Mouse (Mus musculus): Measurements from ENCODE around the gene Arhgef28. TPM values are rescaled to one million over a fixed set of nuclear protein-coding genes. Genes with fewer than 3 reads are reported as not detected.

Gene Arhgef28
- total and polyA plus RNA-seq, 3 experiments, result not detected

DNA sequence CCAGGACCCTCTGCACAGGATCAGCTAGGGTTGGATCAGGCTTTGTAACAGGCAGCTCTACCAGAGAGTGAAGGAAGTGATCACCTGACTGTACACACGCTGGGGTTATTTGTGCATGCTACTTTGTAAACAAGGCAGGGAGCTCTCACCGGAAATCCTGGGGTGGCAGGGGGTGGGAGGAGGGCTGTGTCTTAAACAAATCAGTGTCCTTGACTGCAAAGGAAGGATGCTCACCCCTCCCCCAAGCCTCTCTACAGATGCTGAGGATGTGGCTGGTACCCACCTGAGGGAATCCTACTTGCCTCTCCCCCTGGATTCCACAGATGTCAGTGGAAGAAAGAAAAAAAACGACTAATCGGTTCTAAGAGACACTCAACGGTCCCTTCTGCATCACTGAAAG lies 176.2 kb downstream of the Arhgef28 start:
- no peak for DNase-seq (ENCODE audit: low read depth, low spot score)
- H3K27me3 ChIP-seq (ENCODE audit: control insufficient read depth in 1 of 2, insufficient read depth in 2 of 2, low read length in 2 of 2), result no peaks in the 10 kb centered on the region
- H3K36me3 ChIP-seq (ENCODE audit: control insufficient read depth in 1 of 2, insufficient read depth in 2 of 2, low read length in 2 of 2), result no peaks in the 10 kb centered on the region
- no peak overlapping the region for H3K27ac ChIP-seq (ENCODE audit: control insufficient read depth, low read depth, low read length)
- TF ChIP-seq USF1 (IDR thresholded peaks at IDR 0.05; ENCODE audit: low read depth, low read length) (no peak), NRF1 (IDR thresholded peaks at IDR 0.05; ENCODE audit: insufficient read depth, low read depth, low read length, poor library complexity, severe bottlenecking) (no peak), E2F4 (IDR thresholded peaks at IDR 0.05; ENCODE audit: borderline replicate concordance, low read depth, low read length) (no peak), JUND (IDR thresholded peaks at IDR 0.05; ENCODE audit: low read depth, low read length) (no peak), TAL1 (IDR thresholded peaks at IDR 0.05; ENCODE audit: low read length) (no peak), MYB (IDR thresholded peaks at IDR 0.05; ENCODE audit: low read depth, low read length) (no peak), TBP (IDR thresholded peaks at IDR 0.05; ENCODE audit: low read depth, low read length) (no peak), CHD1 (IDR thresholded peaks at IDR 0.05; ENCODE audit: low read depth, low read length) (no peak), ZMIZ1 (IDR thresholded peaks at IDR 0.05; ENCODE audit: low read depth, low read length) (no peak), POLR2A (IDR thresholded peaks at IDR 0.05; ENCODE audit: control insufficient read depth in 1 of 2, insufficient read depth in 1 of 2, low read depth in 1 of 2, low read length in 2 of 2, poor library complexity in 1 of 2) (no peak), ZNF384 (IDR thresholded peaks at IDR 0.05; ENCODE audit: low read depth, low read length) (no peak), CTCF (IDR thresholded peaks at IDR 0.05 in 2 of 3, conservative IDR thresholded peaks at IDR 0.05 in 1 of 3; ENCODE audit: control insufficient read depth in 1 of 3, insufficient read depth in 1 of 3, low read depth in 2 of 3, low read length in 3 of 3, poor library complexity in 1 of 3, severe bottlenecking in 1 of 3) (no peak), BHLHE40 (IDR thresholded peaks at IDR 0.05; ENCODE audit: borderline replicate concordance, low read depth, low read length) (no peak), ZKSCAN1 (IDR thresholded peaks at IDR 0.05; ENCODE audit: low read depth, low read length) (no peak), SIN3A (IDR thresholded peaks at IDR 0.05; ENCODE audit: low read length) (no peak), MAFK (IDR thresholded peaks at IDR 0.05; ENCODE audit: borderline replicate concordance, low read depth, low read length) (no peak)
- H3K4me3 ChIP-seq (ENCODE audit: control insufficient read depth in 1 of 2, insufficient read depth in 1 of 2, low read depth in 2 of 2, low read length in 2 of 2), result no peak overlapping the region
- no peaks in the 10 kb centered on the region for H3K9me3 ChIP-seq (replicated peaks; ENCODE audit: insufficient read depth, low read length)
- H3K79me2 ChIP-seq (ENCODE audit: control insufficient read depth, insufficient read depth, low read length, poor library complexity), result no peaks in the 10 kb centered on the region
- no peak overlapping the region for H3K9ac ChIP-seq (ENCODE audit: control insufficient read depth, low read depth, low read length, poor library complexity, severe bottlenecking)
- H3K4me1 ChIP-seq (ENCODE audit: control insufficient read depth in 1 of 2, insufficient read depth in 2 of 2, low read length in 2 of 2), result no peaks in the 10 kb centered on the region

DNA sequence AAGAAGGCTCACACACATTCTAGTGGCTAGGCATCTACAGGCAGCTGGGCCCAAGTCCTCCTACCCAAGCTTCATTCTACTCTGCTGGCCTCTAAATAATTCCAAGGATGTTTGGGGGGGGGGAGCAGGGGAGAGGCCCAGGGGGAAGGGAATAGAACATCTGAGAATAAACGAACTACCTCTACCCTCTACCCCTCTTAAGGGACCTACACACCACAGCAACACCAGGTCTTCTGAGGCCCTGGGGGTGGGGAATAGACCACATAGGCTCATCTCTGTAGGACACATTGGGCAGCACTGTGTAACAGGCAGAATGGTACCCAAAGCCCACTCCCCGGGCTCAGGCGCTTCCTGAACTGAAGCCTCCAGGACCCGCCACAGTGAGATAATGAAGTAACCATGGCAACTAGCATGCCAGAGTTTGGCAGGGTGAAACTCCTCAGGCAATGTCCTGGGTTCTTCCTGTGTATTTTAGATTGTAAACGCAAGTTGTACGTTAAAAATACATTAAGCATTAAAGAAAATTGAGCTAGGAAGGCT lies 177.5 kb downstream of the Arhgef28 start:
- Histone ChIP-seq H3K4me3 (ENCODE audit: control insufficient read depth in 1 of 2, insufficient read depth in 1 of 2, low read depth in 2 of 2, low read length in 2 of 2) (no peak overlapping the region), H3K27me3 (ENCODE audit: control insufficient read depth in 1 of 2, insufficient read depth in 2 of 2, low read length in 2 of 2) (no peaks in the 10 kb centered on the region), H3K27ac (ENCODE audit: control insufficient read depth, low read depth, low read length) (no peak overlapping the region), H3K4me1 (ENCODE audit: control insufficient read depth in 1 of 2, insufficient read depth in 2 of 2, low read length in 2 of 2) (no peaks in the 10 kb centered on the region), H3K9me3 (replicated peaks; ENCODE audit: insufficient read depth, low read length) (no peaks in the 10 kb centered on the region), H3K79me2 (ENCODE audit: control insufficient read depth, insufficient read depth, low read length, poor library complexity) (no peaks in the 10 kb centered on the region), H3K9ac (ENCODE audit: control insufficient read depth, low read depth, low read length, poor library complexity, severe bottlenecking) (no peak overlapping the region), H3K36me3 (ENCODE audit: control insufficient read depth in 1 of 2, insufficient read depth in 2 of 2, low read length in 2 of 2) (no peaks in the 10 kb centered on the region)
- TF ChIP-seq E2F4 (IDR thresholded peaks at IDR 0.05; ENCODE audit: borderline replicate concordance, low read depth, low read length) (no peak), USF1 (IDR thresholded peaks at IDR 0.05; ENCODE audit: low read depth, low read length) (no peak), ETS1 (IDR thresholded peaks at IDR 0.05; ENCODE audit: low read depth, low read length) (no peak), MAX (IDR thresholded peaks at IDR 0.05; ENCODE audit: low read length) (no peak), MAZ (IDR thresholded peaks at IDR 0.05; ENCODE audit: low read depth, low read length) (no peak), EP300 (IDR thresholded peaks at IDR 0.05; ENCODE audit: low read depth in 1 of 2, low read length in 2 of 2) (no peak), RCOR1 (IDR thresholded peaks at IDR 0.05; ENCODE audit: low read depth, low read length) (no peak), CHD1 (IDR thresholded peaks at IDR 0.05; ENCODE audit: low read depth, low read length) (no peak)
- DNase-seq (ENCODE audit: low read depth, low spot score), result no peak
